Mouse (Mus musculus) G1E (cell line): ENCODE results near the gene Ern1.

Experiments used
- CTCF ChIP-seq: IDR thresholded peaks from 2 replicates; pipeline ENCODE4 v1.5.1; 2012; ENCODE audit warnings: low read depth, low read length, inconsistent platforms, mixed read lengths
- GATA1 ChIP-seq: IDR thresholded peaks from 2 replicates; pipeline ENCODE4 v1.6.1; 2012; ENCODE audit warnings: borderline replicate concordance, low read length, inconsistent platforms, mixed read lengths

DNA sequence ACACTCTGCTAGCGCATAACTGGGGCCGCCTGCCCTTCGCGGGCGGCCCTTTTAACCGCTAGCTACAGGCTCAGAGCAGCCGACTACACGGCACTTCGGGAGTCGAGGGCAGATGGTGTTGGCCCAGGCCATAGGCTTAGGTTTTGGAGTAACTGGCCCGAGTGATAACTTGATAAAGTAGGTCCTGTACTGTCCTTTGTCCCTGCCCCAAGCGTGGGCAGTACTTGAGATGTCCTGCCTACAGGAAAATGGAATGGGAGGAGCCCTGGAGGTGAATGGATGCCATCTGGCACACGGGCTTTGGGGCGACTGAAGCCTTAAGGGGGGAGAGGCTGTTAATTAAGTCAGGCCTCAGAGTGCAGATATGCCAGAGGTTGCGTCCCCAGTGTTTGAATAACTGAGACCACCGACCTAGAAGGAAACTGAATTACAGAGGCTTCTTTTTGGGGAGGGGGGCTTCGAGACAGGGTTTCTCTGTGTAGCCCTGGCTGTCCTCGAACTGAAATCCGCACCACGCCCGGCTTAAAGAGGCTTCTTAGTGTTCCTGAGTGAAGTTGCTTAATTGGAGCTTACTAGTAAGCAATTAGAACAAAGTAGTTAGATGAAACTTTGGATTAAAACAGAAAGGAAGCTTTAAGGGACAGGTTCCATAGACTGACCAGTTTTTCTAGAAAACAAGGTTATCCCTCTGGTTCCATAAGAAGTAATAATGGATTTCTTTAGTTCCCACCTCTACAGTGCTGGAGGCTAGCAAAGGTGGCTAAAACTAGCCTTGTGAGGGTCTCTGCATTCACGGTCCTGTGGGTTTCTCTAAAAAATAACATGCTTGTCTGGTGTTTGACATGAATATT, 13.9 kb upstream of the Ern1 start:
- TF ChIP-seq CTCF (no peak), GATA1 (no peak)
